Mouse (Mus musculus): ENCODE results near the gene Tmem258. TPM values are rescaled to one million over a fixed set of nuclear protein-coding genes. Genes with fewer than 3 reads are reported as not detected.

Tmem258 gene
- polyA plus RNA-seq, 1 experiment = 135 TPM

GRCm38 (mm10) chr19:10240654-10241305 is 37.0 kb downstream of the Tmem258 start, which contains the start of gene Myrf:
Myrf (minus strand) TSS chr19:10240748.
- Histone ChIP-seq H3K27ac (ENCODE audit: insufficient read depth, low read depth, low read length) (no peak within 1 kb of the TSS), H3K4me1 (ENCODE audit: control insufficient read depth, insufficient read depth, low read length) (no peaks in the 10 kb centered on the region; the same call in 1 of the 2 replicates)
- WGBS = 8% methylated on average over 43 of the region's 43 CpGs

GRCm38 (mm10) chr19:10242916-10243315 is 39.1 kb downstream of the Tmem258 start:
- no peaks in the 10 kb centered on the region for H3K36me3 ChIP-seq (ENCODE audit: control insufficient read depth, insufficient read depth, low read length)
- TF ChIP-seq CTCF (conservative IDR thresholded peaks at IDR 0.05; ENCODE audit: insufficient read depth, insufficient read length, low read depth, low read length) (no peak), POLR2A (IDR thresholded peaks at IDR 0.05; ENCODE audit: low read depth, low read length) (no peak)
- no peak for DNase-seq
- WGBS = 44% methylated on average over 8 of the region's 8 CpGs
- H3K4me1 ChIP-seq (ENCODE audit: control insufficient read depth, insufficient read depth, low read length) = no peaks in the 10 kb centered on the region; the same call in 1 of the 2 replicates
- H3K4me3 ChIP-seq (ENCODE audit: insufficient read depth, low read depth, low read length) = no peak overlapping the region
- H3K27ac ChIP-seq (ENCODE audit: insufficient read depth, low read depth, low read length) = no peak overlapping the region
- no peaks in the 10 kb centered on the region for H3K27me3 ChIP-seq (replicated peaks; ENCODE audit: control insufficient read depth, insufficient read depth, low read length)

More at GRCm38 (mm10) chr19:10240654-10241305, 37.0 kb downstream of the Tmem258 start, which contains the start of gene Myrf:
- H3K36me3 ChIP-seq (ENCODE audit: control insufficient read depth, insufficient read depth, low read length) = no peaks in the 10 kb centered on the region
- H3K27me3 ChIP-seq (replicated peaks; ENCODE audit: control insufficient read depth, insufficient read depth, low read length) = no peaks in the 10 kb centered on the region
- DNase-seq = peak; percentile 79
- peak within 1 kb of the TSS; percentile 57 for H3K4me3 ChIP-seq (ENCODE audit: insufficient read depth, low read depth, low read length)
- TF ChIP-seq POLR2A (IDR thresholded peaks at IDR 0.05; ENCODE audit: low read depth, low read length) = no peak
- peak; percentile 89 for TF ChIP-seq CTCF (conservative IDR thresholded peaks at IDR 0.05; ENCODE audit: insufficient read depth, insufficient read length, low read depth, low read length)

- TF ChIP-seq CTCF (conservative IDR thresholded peaks at IDR 0.05; ENCODE audit: insufficient read depth, insufficient read length, low read depth, low read length) = peak; percentile 78
- no peak for TF ChIP-seq POLR2A (IDR thresholded peaks at IDR 0.05; ENCODE audit: low read depth, low read length)
- no peak overlapping the region for H3K27ac ChIP-seq (ENCODE audit: insufficient read depth, low read depth, low read length)
- 10% methylated on average over 3 of the region's 3 CpGs for WGBS
- no peaks in the 10 kb centered on the region; the same call in 1 of the 2 replicates for H3K4me1 ChIP-seq (ENCODE audit: control insufficient read depth, insufficient read depth, low read length)
- no peaks in the 10 kb centered on the region; the same call in 1 of the 2 replicates for H3K36me3 ChIP-seq (ENCODE audit: control insufficient read depth, insufficient read depth, low read length)
- H3K27me3 ChIP-seq (replicated peaks; ENCODE audit: control insufficient read depth, insufficient read depth, low read length) = no peaks in the 10 kb centered on the region
- H3K4me3 ChIP-seq (ENCODE audit: insufficient read depth, low read depth, low read length) = no peak overlapping the region
- peak; percentile 60 for DNase-seq
These were observed 40.4 kb downstream of the Tmem258 start for GRCm38 (mm10) chr19:10244183-10244582.

GRCm38 (mm10) chr19:10247165-10247564 is 43.4 kb downstream of the Tmem258 start:
- Histone ChIP-seq H3K27me3 (replicated peaks; ENCODE audit: control insufficient read depth, insufficient read depth, low read length) (no peaks in the 10 kb centered on the region), H3K4me1 (ENCODE audit: control insufficient read depth, insufficient read depth, low read length) (no peaks in the 10 kb centered on the region), H3K36me3 (ENCODE audit: control insufficient read depth, insufficient read depth, low read length) (no peaks in the 10 kb centered on the region; the same call in 1 of the 2 replicates), H3K4me3 (ENCODE audit: insufficient read depth, low read depth, low read length) (no peak overlapping the region), H3K27ac (ENCODE audit: insufficient read depth, low read depth, low read length) (no peak overlapping the region)
- TF ChIP-seq POLR2A (IDR thresholded peaks at IDR 0.05; ENCODE audit: low read depth, low read length) = no peak
- TF ChIP-seq CTCF (conservative IDR thresholded peaks at IDR 0.05; ENCODE audit: insufficient read depth, insufficient read length, low read depth, low read length) = no peak
- DNase-seq = no peak
- WGBS = 25% methylated on average over 6 of the region's 6 CpGs

GRCm38 (mm10) chr19:10248128-10248527 is 44.3 kb downstream of the Tmem258 start:
- Histone ChIP-seq H3K4me1 (ENCODE audit: control insufficient read depth, insufficient read depth, low read length) (no peaks in the 10 kb centered on the region), H3K27me3 (replicated peaks; ENCODE audit: control insufficient read depth, insufficient read depth, low read length) (no peaks in the 10 kb centered on the region), H3K4me3 (ENCODE audit: insufficient read depth, low read depth, low read length) (no peak overlapping the region), H3K27ac (ENCODE audit: insufficient read depth, low read depth, low read length) (no peak overlapping the region), H3K36me3 (ENCODE audit: control insufficient read depth, insufficient read depth, low read length) (no peaks in the 10 kb centered on the region; the same call in 1 of the 2 replicates)
- WGBS = 44% methylated on average over 20 of the region's 20 CpGs
- TF ChIP-seq POLR2A (IDR thresholded peaks at IDR 0.05; ENCODE audit: low read depth, low read length) (no peak), CTCF (conservative IDR thresholded peaks at IDR 0.05; ENCODE audit: insufficient read depth, insufficient read length, low read depth, low read length) (no peak)
- no peak for DNase-seq

Other genes with a start within 250 kb of the Tmem258 start
- 8,110 and 8,726 TPM in 2 replicates for gene Fth1, start 223.4 kb upstream of the Tmem258 start, polyA plus RNA-seq (2012; rRNA removed)
- gene Best1, start 202.4 kb upstream of the Tmem258 start, polyA plus RNA-seq (2012; rRNA removed) = 0.33 and 0.38 TPM in 2 replicates
- 66.0 and 90.9 TPM in 2 replicates for gene Rab3il1, start 202.3 kb upstream of the Tmem258 start, polyA plus RNA-seq (2012; rRNA removed)
- gene Fads3, start 162.4 kb upstream of the Tmem258 start, polyA plus RNA-seq (2012; rRNA removed) = 382 and 459 TPM in 2 replicates
- gene Fads2, start 102.3 kb upstream of the Tmem258 start, polyA plus RNA-seq (2012; rRNA removed) = 240 and 258 TPM in 2 replicates
- gene Fads1, start 21.1 kb upstream of the Tmem258 start, polyA plus RNA-seq (2012; rRNA removed) = 87.4 and 88.4 TPM in 2 replicates
- 4.8 and 4.9 TPM in 2 replicates for gene Fen1, start 155 bp downstream of the Tmem258 start, polyA plus RNA-seq (2012; rRNA removed)
- 18.8 and 24.5 TPM in 2 replicates for gene Myrf, start 36.7 kb downstream of the Tmem258 start, polyA plus RNA-seq (2012; rRNA removed)
- 7.0 and 8.2 TPM in 2 replicates for gene Dagla, start 100.9 kb downstream of the Tmem258 start, polyA plus RNA-seq (2012; rRNA removed)
- gene Syt7, start 185.1 kb downstream of the Tmem258 start, polyA plus RNA-seq (2012; rRNA removed) = 4.0 and 4.6 TPM in 2 replicates